Mouse (Mus musculus) brain, embryonic 14.5 days (tissue): ENCODE measurements around the gene Cog5.

Experiments used
- CTCF ChIP-seq: fragments of 200-500 bp; IDR thresholded peaks from 2 replicates; pipeline ENCODE4 v1.5.1; 2012; ENCODE audit warnings: inconsistent platforms, mild to moderate bottlenecking, moderate library complexity, borderline replicate concordance; ENCODE audit not compliant: insufficient read depth, insufficient read length; ENCODE audit errors: extremely low read depth
- POLR2A ChIP-seq: fragments of 200-500 bp; IDR thresholded peaks from 2 replicates; pipeline ENCODE4 v1.6.1; 2012; ENCODE audit warnings: mild to moderate bottlenecking, inconsistent platforms, borderline replicate concordance; ENCODE audit not compliant: poor library complexity, insufficient read depth, insufficient read length, severe bottlenecking; ENCODE audit errors: extremely low read depth

GRCm38 (mm10) chr12:31928498-31928897 lies 273.8 kb downstream of the Cog5 start:
- TF ChIP-seq POLR2A (no peak), CTCF (no peak)
